Mouse (Mus musculus): ENCODE data around the gene Kank1.

Gene Kank1

DNA sequence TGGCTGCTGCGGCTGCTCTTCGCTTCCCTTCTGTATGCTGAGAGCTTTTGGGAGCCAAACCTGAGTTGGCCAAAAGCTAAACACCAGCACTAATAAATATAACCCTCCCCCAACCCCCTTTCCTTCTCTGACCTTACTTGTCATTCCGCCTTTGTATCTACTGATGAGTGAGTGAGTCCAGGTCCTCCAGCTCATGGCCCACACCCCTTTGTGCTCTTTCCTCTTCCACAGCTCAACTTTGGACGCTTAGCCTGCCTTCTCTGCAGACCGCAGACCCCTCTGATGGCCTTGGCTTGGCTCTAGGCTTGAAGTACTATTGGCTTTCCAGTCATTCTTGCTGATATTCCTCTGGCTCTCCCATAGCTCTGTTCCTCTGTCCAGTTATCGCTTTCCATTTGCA lies 16.4 kb downstream of the Kank1 start:
- DNase-seq: no peak

- no peak for DNase-seq
Measured at GRCm38 (mm10) chr19:25253628-25254027, 16.9 kb downstream of the Kank1 start.

DNA sequence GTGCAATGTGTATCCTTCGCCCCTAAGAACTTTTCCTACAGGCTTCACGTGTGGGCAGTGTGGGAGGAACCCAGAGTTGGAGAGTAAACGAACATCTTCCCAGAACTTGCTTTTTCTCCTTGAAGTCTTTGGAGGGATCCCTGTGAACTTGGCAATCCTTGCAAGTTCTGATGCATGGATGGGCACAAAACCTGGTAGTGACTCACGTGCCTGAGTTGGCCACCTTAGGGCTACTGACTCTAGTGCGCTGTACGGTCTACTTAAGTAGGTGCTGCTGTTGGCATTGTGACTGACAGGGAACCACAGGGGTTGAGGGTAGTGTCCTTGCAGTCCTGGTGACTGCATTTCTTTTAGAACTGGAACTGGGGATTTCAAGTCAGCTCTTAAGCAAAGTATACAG lies 21.5 kb downstream of the Kank1 start:
- DNase-seq: no peak

DNA sequence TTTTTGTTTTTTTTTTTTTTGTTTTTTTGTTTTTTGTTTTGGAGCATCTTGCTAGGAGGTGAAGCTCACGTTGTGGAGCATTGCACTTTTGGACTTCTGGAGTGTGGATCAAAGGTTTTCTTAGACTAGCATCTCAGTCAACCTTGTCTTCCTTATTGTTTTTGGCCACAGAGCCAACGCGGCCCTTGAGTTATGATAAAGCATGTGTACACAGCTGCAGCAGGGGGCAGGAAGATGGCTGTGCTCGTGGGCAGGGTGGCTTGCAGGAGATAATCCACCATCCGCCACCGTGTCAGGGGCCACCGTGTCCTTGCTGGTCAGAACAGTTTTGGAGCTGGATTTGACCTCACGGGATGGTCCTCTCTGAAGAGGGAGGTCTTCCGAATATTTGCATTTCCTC lies 29.4 kb downstream of the Kank1 start:
- no peak for DNase-seq

DNA sequence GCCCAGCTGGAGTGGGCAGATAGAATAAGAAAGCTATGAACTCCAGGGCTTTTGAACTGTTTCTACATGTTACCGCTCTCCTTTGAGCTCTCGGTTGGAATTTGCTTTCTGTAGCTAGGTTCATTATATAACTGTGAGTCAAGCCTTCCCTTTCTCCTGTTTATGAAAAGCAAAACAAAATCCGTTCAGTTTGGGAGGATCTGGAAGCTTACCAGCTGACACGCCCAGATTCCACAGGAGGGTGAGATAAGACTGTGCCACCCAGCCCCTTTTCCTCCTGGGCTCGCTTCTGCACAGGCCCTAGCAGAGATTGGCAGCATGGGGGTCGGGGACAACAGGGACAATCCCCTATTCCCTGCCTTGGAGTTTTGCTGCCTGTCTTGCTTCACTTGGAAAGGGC lies 30.5 kb downstream of the Kank1 start:
- no peak for DNase-seq

DNA sequence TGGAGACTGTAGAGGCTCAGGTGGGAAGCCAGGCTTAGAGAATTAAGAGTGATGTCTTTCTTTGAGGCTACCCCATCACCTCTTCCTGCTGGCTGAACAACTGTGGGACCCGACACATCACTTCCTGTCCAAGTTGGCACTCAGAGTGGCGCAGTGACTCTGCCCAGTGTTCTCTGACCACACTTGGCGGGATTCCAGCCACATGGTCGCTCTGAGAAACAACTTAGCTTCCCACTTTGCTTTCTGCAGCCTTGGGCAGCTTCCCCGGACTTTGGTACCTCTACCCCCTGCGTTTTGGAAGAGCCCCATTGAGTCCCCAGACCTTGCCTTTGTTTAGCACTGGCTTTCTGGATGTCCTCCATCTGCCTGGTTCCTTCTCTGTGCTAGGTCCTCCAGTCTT lies 31.8 kb downstream of the Kank1 start:
- DNase-seq: peak; percentile 77 to 81

- no peak for DNase-seq
Measured at GRCm38 (mm10) chr19:25271591-25271990, 34.8 kb downstream of the Kank1 start.

DNA sequence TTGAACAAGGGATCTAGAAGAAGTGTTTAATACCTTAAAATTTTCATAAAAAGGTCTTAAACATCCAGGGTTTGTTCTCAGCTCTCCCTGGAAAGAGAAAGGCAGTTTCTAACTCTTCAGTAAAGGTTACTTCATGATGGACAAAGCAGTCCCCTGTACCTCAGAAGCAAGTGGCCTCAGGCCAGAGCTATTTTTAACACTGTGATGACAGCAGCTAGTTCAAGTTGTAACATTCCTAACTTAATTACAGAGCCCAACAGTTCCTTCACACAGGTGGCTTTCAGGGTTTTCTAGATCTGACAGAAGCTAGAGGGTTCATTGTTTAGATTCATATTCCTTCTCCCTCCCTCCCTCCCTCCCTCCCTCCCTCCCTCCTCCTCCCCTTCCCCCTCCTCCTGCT lies 36.4 kb downstream of the Kank1 start:
- DNase-seq: no peak

GRCm38 (mm10) chr19:25276600-25277395 lies 40.0 kb downstream of the Kank1 start:
- DNase-seq: peak; percentile 16 to 20

DNA sequence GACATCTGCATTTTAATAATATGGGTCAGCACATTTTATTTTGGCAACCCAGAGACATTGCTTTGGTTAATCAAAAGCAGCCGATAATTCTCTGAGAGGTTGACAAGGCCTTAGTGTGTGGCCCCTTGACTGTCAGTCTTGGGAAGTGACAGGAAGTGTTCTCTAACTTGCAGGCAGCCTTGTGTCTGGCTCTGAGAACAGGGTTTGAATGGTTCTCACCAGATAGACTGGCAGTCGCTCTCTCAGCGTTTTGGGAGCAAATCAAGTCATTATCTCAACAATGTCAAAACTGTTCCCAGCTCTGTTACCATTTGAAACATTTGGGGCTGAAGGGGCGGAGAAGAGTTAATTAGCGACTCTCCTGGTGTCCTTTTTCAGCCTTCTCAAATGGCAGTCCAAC lies 41.0 kb downstream of the Kank1 start:
- no peak for DNase-seq

- DNase-seq: no peak
Measured at GRCm38 (mm10) chr19:25279603-25280002, 42.8 kb downstream of the Kank1 start.

- DNase-seq: no peak
Measured at GRCm38 (mm10) chr19:25283665-25284064, 46.9 kb downstream of the Kank1 start.

DNA sequence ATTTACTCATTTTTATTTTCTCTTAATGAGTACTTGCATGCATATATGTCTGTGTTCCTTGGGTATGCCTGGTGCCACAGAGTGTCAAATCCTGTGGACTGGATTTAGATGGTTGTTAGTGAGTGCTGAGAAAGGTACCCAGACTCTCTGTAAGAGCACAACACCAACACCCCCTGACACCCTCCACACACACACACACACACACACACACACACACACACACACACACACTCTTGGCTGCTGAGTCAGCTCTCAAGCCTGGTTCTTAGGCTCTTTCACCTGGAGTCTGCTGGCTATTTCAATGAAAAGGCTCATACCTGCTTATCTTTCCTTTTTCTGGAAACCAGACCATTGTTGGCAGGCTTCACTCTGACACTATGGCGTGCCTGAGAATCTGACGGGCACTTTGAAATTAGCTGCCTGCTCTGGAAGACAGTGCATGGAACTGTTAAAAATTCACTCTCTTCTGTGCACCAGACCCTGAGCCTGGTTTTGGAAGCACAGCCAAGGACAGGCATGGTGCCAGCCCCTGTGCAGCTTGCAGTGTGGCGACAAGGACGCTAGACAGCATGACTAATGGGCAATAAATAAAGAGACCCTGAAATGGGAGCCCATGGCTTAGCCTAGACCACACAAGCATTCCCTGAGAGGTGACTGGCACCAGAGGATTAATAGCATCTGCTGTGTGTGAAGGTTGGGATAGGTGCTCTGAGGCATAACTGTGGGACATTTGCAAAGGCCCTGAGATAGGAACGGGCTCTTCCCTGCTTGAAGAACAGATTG lies 49.2 kb downstream of the Kank1 start:
- peak; percentile 92 to 93 for DNase-seq

GRCm38 (mm10) chr19:25290991-25291520 lies 54.3 kb downstream of the Kank1 start:
- DNase-seq: no peak

DNA sequence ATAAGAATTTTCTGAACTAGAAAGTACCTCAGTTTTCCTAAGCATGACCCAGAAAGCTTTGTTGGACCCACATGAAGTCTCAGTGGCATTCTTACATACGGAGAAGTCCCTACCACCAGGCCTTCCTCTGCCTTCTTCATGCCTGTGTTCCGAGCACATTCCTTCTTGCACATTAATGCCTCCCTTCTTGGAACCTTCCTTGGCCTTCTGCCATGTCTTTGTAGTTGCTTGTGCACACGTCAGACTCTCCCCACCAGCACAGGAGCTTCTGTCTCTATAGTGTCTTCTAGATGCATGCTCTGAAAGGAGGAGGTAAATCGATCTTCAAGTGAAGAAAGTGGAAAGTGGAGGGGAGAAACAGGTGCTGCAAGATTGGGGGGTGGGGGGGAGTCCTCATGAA lies 58.4 kb downstream of the Kank1 start:
- no peak for DNase-seq

DNA sequence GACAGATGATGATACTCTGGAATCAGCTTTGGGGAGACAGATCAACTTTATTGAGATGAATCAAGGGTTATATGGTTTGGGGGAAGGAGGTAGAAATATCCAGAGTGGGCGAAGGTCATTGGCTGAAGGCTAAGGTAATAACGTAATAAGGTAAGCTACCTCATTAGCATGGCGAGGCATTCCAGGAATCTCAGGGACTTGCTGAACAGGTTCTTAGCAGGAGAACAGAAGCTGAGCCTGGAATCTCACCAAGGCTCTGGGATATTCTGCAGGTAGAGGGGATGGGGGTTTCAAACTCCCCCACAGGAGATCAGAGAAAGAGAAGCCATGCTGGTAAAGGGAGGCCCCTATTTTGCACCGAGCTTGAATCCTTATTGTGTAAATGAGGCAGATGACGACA lies 60.5 kb downstream of the Kank1 start:
- DNase-seq: no peak

GRCm38 (mm10) chr19:25299852-25300670 lies 63.3 kb downstream of the Kank1 start:
- no peak for DNase-seq

GRCm38 (mm10) chr19:25301189-25301588 lies 64.4 kb downstream of the Kank1 start:
- DNase-seq: no peak

DNA sequence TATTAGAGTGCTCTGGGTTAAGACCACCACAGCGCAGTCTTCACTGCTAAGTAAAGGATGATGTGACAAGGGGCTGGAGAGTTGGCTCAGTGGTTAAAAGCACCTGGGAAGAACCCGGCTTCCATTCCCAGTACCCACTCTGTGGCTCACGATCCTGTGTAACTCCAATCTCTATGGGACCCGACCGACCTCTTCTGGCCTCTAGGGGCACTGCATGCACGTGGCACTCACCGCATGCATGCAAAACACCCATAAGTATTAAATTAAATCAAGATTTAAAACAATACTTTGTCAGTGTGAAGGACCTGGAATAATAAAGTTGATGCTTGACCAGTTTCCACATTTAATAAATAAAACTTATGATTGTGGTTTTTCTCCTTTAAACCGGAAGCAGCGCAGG lies 69.5 kb downstream of the Kank1 start:
- peak in 1 of 2 experiments; percentile 15 for DNase-seq

DNA sequence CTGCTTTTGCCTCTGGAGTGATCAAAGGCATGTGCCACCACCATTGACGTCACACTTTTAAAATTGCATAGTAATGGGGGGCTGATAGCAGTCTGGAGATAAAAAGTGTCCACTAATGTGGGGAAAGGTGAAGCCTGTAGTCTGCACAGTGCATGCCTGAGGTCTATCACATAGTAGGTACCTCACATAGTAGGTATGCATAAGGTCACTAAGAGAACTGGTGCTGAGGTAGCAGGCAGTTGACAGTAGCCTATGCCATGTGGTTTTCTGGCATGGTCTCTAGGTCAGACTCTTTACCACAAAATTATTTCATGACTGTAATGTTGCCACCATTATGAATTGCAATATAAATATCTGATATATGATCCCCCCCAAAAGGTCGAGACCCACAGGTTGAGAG lies 71.4 kb downstream of the Kank1 start:
- no peak for DNase-seq

DNA sequence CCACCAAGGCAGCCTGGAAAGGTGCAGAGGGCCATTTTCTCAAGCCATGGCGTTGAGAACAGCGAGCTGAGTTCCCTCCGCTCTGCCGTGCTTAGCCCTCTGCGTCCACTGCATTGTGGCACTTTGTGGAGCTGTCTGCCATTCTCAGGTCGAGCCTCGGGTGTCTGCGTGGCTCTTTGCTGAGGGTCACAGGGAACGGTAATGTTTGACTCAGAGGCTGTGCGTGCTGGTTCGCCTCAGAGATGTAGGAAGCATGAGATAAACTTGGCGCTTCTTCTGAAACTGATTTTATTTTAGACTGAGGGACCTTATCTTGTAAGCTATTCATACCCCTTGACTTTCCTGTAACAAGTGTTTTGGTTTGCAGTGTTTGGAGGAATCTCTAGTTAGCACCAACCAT lies 72.0 kb downstream of the Kank1 start:
- DNase-seq: no peak

DNA sequence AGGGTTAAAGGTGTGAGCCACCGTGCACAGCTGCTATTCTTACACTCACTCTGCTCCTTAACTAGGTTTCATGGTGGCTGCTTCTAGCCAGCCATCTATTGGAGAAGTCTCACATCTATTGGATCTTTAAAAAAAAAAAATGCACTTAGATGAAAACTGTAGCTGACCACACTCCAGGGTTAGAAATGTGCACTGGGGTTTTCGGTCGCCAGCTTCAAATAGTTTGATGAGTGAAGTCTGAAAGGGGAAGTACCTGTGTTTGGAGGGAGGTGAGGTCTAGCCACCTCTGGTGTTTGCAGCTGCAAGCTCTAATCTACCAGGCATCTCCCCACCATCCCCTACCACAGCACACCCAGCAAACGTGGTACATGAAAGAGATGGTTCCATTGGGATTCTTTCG lies 74.2 kb downstream of the Kank1 start:
- no peak for DNase-seq

DNA sequence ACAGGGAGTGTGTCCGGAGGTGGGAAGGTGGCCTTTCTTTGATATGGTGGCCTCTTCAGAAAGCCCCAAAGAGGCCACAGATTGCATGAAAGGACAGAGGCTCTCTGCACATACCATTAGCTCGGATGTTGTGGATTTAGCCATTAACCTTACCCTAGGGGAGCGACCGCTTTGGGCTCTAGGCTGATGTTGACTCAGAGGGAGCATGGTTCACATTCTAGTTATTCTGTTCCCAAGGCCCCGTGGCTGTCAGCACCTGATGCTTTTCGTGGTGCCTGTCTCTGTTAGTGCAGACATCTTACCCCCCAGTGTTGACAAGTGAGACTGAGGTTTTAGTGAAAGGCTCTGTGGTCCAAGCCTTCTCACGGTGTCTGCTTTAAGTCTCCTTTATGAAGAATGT lies 74.9 kb downstream of the Kank1 start:
- no peak for DNase-seq
